Mouse (Mus musculus): ENCODE data around the gene Evx2. TPM values are rescaled to one million over a fixed set of nuclear protein-coding genes. Genes with fewer than 3 reads are reported as not detected.

Gene Evx2
- total RNA-seq (2021), result not detected

- no peak for DNase-seq (ENCODE audit: low spot score in 2 of 2)
- intact Hi-C loops (cut with DNase I), result loop anchor here (5.0 to 10.0 kb wide), 3 partner anchors 632 to 1107 kb away; partner anchors contain the start of gene Chn1
These were observed at the start of gene Evx2 for GRCm38 (mm10) chr2:74659507-74660005. Gene Evx2, minus strand, starts transcription at chr2:74659557.

GRCm38 (mm10) chr2:74708676-74709075 lies 49.3 kb upstream of the Evx2 start:
- no peak for DNase-seq (ENCODE audit: low spot score in 2 of 2)
- intact Hi-C loops (cut with DNase I), result no loop called here

DNA sequence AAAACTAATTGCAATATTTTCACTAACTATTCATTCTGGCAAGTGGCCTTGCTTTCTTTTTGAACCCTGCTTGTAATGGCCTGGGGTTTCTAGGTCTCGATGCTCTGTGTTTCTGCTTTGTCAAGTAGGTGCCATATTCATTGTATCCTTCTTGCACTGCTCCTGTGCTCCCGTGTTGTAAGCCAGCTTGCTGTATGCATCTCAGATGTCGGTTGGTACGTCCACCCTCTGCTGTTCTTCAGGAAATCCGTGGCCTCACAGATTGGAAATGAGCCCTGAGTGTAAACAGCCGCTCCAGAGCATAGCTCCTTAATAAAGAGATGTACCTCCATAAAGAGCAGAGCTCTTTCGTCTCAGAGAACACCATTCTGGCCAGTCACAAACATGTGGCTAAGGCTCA lies 48.2 kb upstream of the Evx2 start:
- no peak for DNase-seq (ENCODE audit: low spot score in 2 of 2)
- intact Hi-C loops (cut with DNase I), result no loop called here

DNA sequence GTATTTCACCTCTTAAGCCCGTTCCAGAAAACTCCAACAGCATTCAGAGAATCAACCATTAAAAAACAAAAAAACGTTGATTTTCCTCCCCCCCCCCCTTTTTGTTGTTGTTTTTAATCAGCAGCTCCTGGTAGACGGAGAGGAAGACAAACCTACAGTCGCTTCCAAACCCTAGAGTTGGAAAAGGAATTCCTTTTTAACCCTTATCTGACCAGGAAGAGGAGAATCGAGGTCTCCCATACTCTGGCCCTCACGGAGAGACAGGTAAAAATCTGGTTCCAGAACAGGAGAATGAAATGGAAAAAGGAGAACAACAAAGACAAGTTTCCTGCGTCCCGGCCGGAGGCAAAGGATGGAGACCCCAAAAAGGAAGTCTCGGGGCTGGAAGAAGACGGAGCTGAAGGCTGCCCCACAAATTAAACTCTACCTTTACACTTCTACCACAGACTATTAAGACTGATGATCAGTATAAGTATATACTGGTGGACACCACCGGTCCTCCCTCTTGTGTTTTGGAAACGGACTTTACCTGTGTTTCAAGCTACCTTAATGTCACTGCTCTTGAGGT lies 47.1 kb upstream of the Evx2 start:
- intact Hi-C loops (cut with DNase I), result no loop called here
- DNase-seq (ENCODE audit: low spot score in 2 of 2), result no peak

GRCm38 (mm10) chr2:74705467-74706089 lies 46.2 kb upstream of the Evx2 start:
- intact Hi-C loops (cut with DNase I), result no loop called here
- DNase-seq (ENCODE audit: low spot score in 2 of 2), result no peak

DNA sequence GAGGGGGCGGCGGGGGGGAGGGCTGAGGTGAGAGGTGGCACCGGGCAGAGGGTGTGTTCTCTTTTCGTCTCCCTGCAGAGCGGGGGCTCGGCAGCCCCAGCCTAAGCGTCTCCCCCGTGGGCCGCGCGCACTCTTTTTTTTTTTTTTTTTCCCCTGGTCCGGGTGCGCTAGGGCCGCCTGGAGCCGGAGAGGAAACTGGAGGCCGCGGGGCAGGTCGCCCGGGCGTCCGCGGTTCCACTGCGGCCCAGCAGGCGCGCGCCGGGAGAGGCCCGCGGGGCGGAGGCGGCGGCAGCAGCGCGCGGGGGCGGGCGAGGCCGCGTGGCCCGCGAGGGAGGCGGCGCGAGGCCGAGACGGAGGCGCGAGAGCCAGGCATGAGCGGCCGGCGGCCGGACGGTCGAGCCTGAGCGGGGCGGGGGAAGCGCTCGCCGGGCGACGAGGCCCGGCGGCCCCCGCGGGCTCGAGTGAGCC lies 45.7 kb upstream of the Evx2 start:
- intact Hi-C loops (cut with DNase I), result loop anchor here (5.0 kb wide), 2 partner anchors 352 to 447 kb away; no protein-coding TSS in a partner anchor
- DNase-seq (ENCODE audit: low spot score in 2 of 2), result no peak

DNA sequence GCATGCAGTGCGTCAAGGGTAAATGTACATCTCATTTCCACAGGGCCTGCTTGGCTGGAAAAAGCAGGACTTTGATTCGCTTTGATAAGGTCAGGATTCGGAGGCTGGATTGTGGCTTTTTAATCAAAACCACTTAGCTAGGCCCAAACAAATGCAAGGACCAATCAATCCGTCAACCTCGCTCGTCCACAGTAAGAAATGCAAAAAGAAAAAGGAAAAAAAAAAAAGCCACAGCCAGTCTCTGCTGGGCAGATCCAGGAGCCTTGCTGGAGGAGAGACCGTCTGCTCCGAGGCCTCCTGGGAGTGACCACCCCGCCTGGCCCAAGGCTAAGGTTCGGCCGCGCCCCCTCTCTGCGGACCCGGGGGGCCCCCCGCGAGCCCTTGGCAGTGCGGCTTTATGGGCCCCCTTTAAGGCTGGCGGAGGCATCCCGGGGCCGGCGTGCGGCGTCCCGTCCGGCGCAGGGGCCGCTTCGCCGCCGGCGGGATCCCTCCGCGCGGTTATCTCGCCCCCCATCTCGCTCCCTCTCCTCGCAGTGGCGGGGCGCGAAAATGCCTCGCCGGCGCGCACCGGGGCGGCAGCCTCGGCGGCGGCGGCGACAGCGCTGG lies 45.1 kb upstream of the Evx2 start, which contains the start of gene Hoxd8:
Hoxd8 (plus strand) TSS at position 223 of the 606 bp plus-strand sequence.
- intact Hi-C loops (cut with DNase I), result loop anchor here (5.0 kb wide), 2 partner anchors 353 to 448 kb away; no protein-coding TSS in a partner anchor
- no peak for DNase-seq (ENCODE audit: low spot score in 2 of 2)

DNA sequence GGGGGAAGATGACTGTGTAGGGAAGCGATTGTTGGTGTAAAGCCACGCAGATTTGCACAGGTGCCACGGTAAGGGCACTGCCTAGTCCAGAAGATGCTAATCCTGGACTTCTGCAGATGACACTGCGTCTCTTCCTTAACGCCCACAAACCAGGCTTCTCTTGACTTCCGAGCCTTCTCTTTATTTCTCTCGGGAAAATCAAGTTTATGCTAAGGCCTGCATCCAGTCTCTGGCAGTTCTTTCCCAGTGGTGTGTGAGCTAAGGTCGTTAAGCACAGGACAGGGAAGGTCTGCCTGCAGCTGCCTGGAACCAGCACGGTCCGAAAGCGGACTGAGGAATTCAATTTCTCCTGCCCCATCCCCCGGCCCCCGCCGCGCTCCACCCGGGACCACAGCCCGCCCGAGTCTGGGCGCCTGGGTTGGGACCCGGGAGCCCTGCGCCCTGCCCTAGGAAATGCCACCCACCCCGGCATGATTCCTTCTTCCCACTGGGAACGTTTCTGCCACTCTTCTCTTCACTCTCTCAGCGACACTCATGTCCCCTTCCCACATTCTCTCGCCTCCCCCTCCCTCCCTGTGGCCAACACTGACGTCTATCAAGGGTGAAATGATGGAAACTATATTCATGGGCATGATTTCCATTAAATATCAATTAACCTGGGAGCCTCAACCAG lies 44.5 kb upstream of the Evx2 start:
- intact Hi-C loops (cut with DNase I), result loop anchor here (2.0 to 5.0 kb wide), 3 partner anchors 353 to 609 kb away; no protein-coding TSS in a partner anchor

DNA sequence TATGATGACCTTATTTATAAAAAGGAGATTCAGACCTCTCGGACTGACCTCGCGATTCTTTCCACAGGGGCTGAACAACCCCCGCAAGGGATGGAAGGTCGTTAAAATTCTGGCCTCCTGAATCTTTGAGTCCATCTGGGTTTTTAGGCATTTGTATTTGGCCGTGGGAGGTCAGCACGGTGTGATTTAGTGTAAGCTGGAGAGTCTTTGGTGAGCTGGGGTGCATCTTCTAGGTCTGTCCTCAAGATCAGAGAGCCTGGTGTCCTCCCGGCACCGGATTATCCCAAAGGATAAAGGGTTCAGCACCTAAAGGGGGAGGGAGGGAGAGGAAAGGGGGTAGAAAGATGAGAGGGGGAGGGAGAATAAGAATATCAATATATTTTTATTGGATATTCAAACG lies 44.0 kb upstream of the Evx2 start:
- intact Hi-C loops (cut with DNase I), result loop anchor here (2.0 to 5.0 kb wide), 3 partner anchors 354 to 609 kb away; no protein-coding TSS in a partner anchor
- no peak for DNase-seq (ENCODE audit: low spot score in 2 of 2)

More for the DNA sequence above, 44.5 kb upstream of the Evx2 start:
- no peak for DNase-seq (ENCODE audit: low spot score in 2 of 2)

DNA sequence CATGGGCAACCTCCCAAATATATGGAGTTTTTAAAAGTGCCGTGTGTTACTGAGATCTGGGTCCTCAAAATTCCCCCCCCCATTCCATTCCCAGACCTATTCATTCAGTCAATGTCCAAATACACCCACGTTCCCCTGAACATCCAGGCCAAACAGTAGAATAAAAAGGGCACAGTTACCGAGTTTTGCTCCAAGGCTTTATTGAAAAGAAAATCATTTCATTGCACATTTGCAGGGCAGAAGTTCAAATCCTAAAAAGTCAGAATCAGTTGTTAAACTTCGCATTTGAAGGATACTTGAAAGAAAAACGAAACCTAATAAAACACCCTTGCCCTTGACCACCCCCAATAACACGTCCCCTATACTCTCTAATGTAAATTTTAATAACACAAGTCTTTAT lies 43.5 kb upstream of the Evx2 start:
- intact Hi-C loops (cut with DNase I), result loop anchor here (1.0 to 5.0 kb wide), 5 partner anchors 354 to 886 kb away; no protein-coding TSS in a partner anchor
- no peak for DNase-seq (ENCODE audit: low spot score in 2 of 2)

DNA sequence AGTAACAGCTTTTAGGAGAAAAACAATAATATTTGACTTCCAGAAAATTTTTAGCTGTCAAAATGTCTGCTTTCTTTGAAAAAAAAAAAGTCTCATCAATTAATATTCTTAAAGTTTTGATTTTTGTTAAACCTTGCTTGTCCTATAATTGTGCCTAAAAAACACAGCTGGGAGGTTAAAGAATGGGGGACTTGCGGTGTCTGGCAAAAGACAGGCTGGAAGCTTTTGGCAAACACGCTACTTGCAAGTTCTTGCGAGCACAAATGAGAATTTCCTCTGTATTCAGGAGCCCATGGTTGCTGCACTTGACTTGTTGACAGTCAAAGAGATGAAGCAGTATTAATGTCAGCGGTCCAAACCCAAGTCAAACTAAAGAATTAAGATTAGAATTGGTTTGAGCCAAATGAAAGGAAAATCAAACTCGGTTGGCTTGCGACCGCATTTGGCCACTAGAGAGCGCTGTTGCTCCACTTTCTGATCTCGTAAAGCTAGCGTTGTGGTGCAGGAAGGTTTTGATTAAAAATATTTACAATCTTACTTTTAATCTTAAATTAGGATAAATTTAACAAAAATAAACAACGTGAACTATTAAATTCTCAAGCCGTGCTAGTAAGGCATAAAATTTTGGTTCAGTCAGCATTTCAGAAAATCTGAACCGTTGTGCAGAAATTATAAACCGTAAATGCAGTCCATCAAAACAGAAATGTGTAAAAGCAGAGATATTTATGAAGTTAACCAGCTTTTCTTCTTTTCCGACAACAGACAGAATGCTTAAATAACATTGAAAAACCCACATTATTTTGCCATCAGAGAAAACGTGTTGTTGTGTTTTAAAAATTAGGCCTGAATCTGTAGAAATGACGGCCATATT lies 42.8 kb upstream of the Evx2 start:
- intact Hi-C loops (cut with DNase I), result loop anchor here (1.0 to 5.0 kb wide), 5 partner anchors 355 to 887 kb away; no protein-coding TSS in a partner anchor
- peak; percentile 65 to 78 for DNase-seq (ENCODE audit: low spot score in 2 of 2)

DNA sequence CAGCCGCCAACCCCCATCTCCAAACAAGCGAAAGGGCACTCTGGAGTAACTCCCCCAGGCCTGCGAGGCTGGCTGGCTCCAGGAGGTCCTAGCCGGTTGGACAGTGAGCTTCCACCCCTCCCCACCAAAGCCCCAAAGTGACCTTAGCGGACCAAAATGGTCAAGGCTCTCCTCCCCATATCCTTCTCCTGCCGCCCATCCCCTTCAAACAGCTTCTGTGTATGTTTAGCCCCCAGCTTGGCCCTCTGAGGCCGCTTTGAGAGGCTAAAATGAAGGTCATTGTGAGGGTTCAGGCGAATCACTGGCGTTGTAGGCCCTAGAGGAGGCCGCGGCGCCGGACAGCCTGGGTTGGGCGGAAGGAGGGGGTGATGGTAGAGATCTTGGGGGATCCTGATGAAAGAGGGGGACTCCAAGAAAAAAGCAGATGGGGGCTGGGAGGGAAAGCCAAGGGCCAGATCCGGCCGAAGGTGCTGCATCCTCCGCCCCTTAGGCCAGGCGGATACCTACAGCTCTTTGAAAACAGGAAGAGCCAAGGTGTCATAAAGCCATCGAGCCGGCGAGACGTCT lies 41.3 kb upstream of the Evx2 start:
- intact Hi-C loops (cut with DNase I), result loop anchor here (5.0 kb wide), 2 partner anchors 357 to 452 kb away; no protein-coding TSS in a partner anchor
- DNase-seq (ENCODE audit: low spot score in 2 of 2), result no peak

- intact Hi-C loops (cut with DNase I), result loop anchor here (5.0 kb wide), 2 partner anchors 357 to 452 kb away; no protein-coding TSS in a partner anchor
- DNase-seq (ENCODE audit: low spot score in 2 of 2), result no peak
These were observed 40.5 kb upstream of the Evx2 start for GRCm38 (mm10) chr2:74699664-74700545.

DNA sequence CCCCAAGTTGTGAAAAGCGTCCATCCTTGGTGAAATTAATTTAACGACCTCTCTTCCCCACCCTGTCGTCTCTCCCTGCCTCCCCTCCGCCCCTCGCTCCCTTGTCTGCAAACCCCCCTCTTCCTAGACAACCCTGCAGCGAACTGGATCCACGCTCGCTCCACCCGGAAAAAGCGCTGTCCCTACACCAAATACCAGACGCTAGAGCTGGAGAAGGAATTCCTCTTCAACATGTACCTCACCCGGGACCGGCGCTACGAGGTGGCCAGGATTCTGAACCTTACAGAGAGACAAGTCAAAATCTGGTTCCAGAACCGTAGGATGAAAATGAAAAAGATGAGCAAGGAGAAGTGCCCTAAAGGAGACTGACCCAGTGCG lies 39.7 kb upstream of the Evx2 start:
- intact Hi-C loops (cut with DNase I), result no loop called here
- no peak for DNase-seq (ENCODE audit: low spot score in 2 of 2)

- intact Hi-C loops (cut with DNase I), result no loop called here
- no peak for DNase-seq (ENCODE audit: low spot score in 2 of 2)
These were observed 39.1 kb upstream of the Evx2 start for GRCm38 (mm10) chr2:74698201-74699052.

- intact Hi-C loops (cut with DNase I), result no loop called here
- no peak for DNase-seq (ENCODE audit: low spot score in 2 of 2)
These were observed 38.3 kb upstream of the Evx2 start, which contains the start of gene Hoxd9 for GRCm38 (mm10) chr2:74697567-74698121. Gene Hoxd9, plus strand, starts transcription at chr2:74697727.

Data from left cerebral cortex, postnatal 36 days (tissue).